Mouse (Mus musculus) thymus, adult 2 months (tissue): ENCODE measurements around the gene Gm10570.

Experiments used
- CTCF ChIP-seq: fragments of 200-500 bp; IDR thresholded peaks from 2 replicates; pipeline ENCODE4 v1.5.1; 2012; ENCODE audit warnings: mild to moderate bottlenecking, control low read depth, low read length, moderate library complexity, borderline replicate concordance; ENCODE audit not compliant: control insufficient read depth, poor library complexity, insufficient read depth; ENCODE audit errors: extremely low read depth
- POLR2A ChIP-seq: fragments of 200-500 bp; IDR thresholded peaks from 2 replicates; pipeline ENCODE4 v1.6.1; 2012; ENCODE audit warnings: mild to moderate bottlenecking, low read length, control low read depth, moderate library complexity; ENCODE audit not compliant: control insufficient read depth, poor library complexity, insufficient read depth; ENCODE audit errors: extremely low read depth

DNA sequence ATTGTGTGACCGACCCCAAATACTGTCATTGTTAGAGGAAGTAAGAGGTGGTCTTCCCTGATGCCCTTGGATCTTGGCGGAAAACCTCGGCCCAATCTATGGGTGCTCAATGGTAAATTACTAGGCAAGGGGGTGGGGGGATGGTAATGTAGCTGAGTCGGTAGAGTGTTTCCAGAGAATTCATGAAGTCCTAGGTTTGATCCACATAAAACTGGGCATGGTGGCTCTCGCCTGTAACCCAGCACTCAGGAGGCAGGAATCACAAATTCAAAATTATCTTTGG lies 32.7 kb downstream of the Gm10570 start:
- TF ChIP-seq CTCF, result no peak
- TF ChIP-seq POLR2A, result no peak
